Mouse (Mus musculus) MEL-GATA-1-ER (cell line): ENCODE data around the gene Gm20388.

Source experiments
- DNase-seq: peaks from one replicate; pipeline ENCODE4 v3.0.0-alpha.2; 2012; ENCODE audit warnings: low read depth; ENCODE audit errors: extremely low read depth

Gene Gm20388

GRCm38 (mm10) chr8:122880302-122880701 is 2969.7 kb downstream of the Gm20388 start:
- DNase-seq, result no peak

- no peak for DNase-seq
Measured at GRCm38 (mm10) chr8:122883671-122884070, 2973.0 kb downstream of the Gm20388 start.

- no peak for DNase-seq
Measured at GRCm38 (mm10) chr8:122891440-122891839, 2980.8 kb downstream of the Gm20388 start.

- DNase-seq, result no peak
Measured at GRCm38 (mm10) chr8:122893451-122893850, 2982.8 kb downstream of the Gm20388 start.

GRCm38 (mm10) chr8:122896317-122896716 is 2985.7 kb downstream of the Gm20388 start:
- DNase-seq, result no peak

DNA sequence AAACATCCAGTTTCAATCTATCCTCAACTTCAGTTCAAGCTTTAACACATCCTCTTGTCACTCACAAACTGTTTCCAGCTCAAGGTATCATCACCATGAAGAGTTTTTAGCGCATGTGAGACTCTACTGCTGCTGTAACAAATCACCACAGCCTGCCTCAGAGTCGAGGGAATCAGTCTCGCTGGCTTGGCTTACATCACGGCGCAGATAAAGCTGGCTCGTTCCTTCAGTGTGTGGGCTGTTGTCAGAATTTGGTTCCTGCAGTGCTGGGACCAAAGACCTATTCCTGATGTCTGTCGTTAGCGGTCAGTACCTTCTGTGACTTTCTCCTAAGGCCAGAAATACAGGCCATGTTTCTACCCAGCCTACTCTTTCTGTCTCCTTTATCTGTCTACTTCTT is 2986.6 kb downstream of the Gm20388 start:
- DNase-seq, result no peak

GRCm38 (mm10) chr8:122898018-122898417 is 2987.4 kb downstream of the Gm20388 start:
- DNase-seq, result no peak

DNA sequence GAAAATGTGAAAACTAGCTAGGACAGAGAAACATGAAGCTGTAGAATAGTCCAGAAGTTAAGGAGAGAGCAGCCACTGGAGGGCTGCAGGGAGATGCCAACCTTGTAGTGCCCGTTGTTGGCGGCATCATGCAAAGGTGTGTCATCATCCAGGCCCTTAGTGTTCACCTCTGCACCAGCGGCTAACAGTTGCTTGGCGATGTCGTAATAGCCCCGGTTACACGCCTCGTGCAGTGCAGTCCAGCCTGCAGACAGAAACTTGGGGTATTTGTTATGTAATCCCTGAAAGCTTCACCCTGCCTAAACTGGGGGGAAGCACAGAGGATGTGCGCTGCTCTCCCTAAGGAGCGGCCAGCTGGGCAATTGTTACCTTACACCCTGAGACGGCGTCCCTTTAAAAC is 2987.8 kb downstream of the Gm20388 start:
- no peak for DNase-seq

DNA sequence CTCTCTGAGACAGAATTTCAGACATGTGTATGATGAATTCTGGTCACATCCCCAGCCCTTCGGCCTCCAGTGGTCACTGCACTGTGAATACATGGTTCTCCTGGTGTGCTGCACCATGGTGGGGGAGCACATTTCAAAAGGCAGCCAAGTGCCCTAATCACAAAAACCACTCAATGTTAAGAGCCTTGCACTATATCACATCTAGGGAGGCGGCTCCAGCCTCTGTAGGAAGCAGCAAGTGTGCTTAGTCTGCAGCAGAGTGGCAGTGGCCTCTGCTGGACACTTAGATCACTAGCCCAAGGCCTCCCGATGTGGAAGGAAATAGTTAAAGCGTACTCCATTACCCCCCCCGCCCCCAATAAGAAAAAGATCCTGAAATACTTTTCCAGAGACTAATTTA is 2988.4 kb downstream of the Gm20388 start:
- DNase-seq, result no peak

DNA sequence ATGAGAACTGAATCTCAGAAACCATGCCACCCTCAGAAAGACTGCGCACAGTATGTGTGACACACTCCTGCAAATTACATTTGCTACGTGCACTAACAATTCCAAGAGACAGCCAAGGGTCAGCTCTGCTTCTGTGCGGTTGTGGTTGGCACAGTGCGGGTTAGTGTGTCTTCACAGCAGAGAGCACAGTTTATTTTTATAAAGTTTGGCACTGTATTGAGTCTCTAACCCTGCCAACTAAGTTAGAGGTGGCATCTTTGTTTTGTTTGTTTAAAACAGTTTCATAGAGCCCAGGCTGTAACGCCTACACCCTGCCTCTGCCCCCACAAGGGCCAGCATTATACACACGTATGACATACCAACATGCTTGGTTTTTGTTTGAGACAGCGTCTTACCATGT is 2990.8 kb downstream of the Gm20388 start:
- DNase-seq, result no peak

GRCm38 (mm10) chr8:122901892-122902515 is 2991.4 kb downstream of the Gm20388 start:
- no peak for DNase-seq

DNA sequence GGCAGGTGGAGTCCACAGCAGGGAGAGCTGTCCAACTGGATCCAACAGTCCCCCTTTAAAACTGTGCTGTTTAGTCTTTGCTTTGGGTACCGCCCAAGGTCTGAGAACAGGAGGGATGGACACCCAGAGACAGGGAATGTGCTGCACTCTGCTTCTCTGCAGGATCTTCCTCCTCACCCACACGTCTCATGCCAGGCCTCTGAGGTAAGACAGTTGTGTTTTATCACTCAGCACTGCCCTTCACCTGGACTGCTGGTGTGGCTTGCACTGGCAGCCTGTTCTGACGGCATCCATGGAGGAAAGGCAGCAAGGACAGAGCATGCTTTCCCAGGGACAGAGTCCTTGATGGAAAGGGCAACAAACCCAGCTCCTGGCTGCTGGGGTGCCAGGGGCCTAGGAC is 2991.9 kb downstream of the Gm20388 start:
- no peak for DNase-seq

- no peak for DNase-seq
Measured at GRCm38 (mm10) chr8:122903002-122903401, 2992.4 kb downstream of the Gm20388 start.

DNA sequence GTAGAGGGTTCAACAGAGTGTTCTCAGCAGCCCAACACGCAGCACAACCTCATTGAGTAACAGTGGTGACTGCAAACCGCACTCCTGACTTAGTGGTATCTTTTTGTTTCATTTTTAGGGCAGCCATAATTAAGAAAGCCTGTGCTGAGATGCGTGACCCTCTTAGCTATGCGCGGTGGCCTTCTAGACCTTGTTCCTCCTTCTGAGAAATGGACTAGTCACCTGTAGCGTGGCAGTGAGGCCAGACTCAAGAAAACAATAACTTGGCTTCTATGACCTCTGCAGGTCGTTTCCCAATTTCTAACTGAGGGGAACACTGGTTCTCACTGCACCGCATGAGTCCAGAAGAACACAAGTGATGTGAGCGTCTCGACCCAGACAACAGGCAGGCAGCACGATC is 2993.9 kb downstream of the Gm20388 start:
- no peak for DNase-seq

DNA sequence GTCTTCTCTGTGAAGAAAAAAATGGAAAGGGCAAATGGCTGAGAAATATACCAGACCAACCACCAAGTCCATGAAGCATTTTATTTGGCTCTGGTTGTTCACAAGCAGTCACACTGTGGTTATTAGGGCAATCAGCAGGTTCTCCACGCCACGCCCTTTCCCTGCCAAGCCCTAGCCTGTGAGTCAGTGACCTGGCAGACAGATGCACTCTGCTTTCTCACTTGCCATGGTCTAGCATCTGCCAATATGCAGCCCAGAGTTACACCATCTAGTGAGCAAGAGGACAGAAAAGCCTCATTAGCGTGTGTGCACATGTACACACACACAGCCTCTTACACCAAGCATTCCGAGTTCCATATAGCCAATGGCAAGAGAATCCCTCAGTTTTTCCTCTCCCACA is 2994.7 kb downstream of the Gm20388 start:
- DNase-seq, result no peak

- peak; percentile 87 for DNase-seq
Measured at GRCm38 (mm10) chr8:122906463-122907021, 2995.9 kb downstream of the Gm20388 start.

DNA sequence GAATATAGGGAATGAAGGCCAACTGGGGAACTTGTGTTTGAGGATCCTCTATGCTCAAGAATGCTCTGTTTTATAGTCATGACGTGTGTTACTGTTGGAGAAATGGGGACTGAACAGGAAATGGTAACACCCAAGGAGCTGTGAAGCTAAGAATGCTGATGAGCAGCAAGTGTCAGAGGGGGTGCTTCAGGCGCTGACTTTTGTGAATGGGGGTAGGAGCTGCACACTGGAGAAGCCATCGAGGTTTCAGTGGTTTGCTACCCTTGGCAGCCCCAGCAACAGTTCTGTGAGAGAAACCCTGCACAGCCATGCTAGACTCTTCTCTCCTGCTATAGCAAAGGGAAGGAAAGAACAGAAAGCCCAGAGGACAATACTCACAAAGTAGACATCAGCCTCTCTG is 3001.5 kb downstream of the Gm20388 start:
- DNase-seq, result no peak

DNA sequence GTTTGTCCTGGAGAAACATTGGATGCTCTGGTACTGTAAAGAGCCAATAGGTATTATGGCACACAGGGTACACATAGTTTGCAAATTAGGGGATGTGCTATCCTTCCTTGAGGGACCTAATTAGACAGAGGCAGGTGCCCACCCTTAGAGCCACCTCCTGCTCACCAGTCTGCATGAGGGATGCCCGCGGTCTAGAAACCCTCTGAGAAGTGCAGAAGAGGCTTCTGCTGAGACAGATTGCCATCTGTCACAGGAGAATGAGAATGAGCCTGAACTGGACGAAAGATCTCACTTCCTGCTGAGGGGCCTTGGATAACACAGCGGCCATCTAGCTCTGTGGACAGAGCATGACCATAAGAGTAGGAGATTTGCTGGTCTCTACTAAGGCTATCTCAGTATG is 3002.2 kb downstream of the Gm20388 start:
- DNase-seq, result no peak

DNA sequence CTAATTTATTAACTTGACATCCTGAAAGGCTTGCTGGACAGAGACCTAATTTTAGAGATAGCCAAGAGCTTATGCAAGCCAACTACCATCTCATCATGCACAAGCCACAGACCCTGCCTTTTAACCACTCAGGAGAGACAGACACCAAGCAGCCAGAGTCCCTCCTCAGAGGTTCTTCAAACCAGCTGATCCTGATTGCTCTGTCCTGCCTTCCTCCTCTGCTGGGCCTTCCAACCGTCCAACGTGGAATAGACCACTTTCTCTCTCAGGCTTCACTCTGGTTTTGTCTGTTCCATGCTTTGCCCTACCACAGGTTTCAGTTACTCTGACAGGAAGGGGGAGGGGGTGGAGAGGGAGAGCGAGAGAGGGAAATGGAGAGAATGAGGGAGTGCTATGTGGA is 3006.1 kb downstream of the Gm20388 start:
- no peak for DNase-seq

DNA sequence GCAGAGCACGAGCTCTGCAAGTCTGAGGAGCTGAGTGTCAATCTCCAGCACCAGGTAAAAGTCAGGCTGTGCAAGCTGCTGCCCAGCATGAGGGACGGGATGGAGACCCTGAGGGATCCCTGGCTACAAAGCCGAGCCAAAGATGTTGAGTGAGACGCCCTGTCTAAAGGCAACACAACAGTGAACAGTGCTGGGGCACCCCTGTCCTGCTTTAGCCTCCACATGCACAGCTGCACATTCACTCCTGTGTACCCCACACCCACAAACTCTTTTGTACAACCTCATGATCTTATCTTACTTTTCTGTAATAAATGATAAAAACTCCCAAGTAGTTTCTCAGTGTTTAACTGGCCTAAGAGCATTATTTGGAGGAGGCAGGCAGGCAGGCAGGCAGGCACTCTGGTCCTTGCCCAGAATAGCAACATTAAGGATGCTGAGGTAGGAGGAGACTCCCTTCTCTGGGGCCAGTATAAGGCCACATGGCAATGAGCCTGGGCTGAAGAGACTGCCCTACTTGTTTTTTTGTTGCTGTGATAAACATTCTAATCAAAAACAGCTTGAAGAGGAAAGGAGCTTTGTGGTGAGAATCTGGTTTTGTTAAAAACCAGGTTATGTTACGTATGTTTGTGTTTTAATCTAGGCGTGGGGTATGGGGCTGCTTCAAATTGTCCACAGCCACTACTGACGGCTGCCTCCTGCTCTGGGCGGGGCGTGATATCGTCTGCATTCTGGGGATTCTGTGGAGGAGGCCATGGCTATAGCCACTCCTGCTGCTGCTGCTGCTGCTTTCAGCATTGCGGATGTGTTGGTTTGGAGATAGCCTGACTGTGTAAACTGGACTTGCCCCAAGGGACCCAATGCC is 3007.1 kb downstream of the Gm20388 start:
- no peak for DNase-seq

DNA sequence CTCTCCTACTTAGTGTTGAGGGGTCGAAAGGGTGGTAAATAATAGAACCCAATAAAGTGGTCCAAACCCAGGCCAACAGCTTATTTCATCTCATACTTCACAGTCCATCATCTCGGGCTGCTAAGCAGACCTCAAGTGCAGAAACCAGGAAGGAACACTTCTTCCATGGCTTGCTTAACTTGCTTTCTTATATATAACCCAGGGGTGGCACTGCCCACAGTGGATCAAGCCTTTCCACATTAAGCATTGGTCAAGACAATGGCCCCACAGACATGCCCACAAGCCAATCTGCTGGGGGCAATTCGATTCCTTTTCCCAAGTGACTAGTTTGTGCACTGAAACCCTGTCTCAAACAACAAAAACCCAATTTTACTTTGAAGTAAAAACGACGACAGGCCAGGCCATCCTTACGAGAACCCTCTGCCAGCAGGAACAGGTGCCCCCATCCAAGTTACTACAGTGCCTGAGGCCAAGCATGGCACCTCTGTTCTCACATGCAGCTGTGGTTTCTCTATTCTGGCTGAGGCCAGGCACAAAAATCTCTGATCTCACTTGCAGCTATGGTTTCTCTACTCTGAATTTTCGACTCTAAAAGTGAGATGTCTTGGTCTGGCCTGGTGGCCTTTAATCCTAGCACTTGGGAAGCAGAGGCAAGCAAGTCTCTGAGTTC is 3007.9 kb downstream of the Gm20388 start:
- no peak for DNase-seq

DNA sequence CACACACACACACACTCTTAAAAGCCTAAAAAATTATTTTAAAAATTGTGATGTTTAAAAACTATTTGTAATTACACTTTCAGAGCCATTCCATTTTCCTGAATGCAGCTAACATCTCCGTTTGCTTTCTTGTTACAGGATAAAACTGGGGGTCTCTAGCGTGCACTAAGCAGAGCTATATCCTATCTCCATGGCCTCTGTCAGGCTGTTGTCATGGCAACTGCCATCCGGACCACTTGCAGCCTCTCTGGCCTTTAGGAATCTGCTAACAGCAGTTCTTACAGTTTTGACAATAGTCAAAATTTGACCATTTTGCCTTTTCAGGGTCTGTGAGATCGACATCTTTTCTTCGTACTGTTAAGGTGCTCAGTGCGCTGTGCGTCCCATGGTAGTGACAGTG is 3010.2 kb downstream of the Gm20388 start:
- no peak for DNase-seq
